In the genomic region with DNA sequence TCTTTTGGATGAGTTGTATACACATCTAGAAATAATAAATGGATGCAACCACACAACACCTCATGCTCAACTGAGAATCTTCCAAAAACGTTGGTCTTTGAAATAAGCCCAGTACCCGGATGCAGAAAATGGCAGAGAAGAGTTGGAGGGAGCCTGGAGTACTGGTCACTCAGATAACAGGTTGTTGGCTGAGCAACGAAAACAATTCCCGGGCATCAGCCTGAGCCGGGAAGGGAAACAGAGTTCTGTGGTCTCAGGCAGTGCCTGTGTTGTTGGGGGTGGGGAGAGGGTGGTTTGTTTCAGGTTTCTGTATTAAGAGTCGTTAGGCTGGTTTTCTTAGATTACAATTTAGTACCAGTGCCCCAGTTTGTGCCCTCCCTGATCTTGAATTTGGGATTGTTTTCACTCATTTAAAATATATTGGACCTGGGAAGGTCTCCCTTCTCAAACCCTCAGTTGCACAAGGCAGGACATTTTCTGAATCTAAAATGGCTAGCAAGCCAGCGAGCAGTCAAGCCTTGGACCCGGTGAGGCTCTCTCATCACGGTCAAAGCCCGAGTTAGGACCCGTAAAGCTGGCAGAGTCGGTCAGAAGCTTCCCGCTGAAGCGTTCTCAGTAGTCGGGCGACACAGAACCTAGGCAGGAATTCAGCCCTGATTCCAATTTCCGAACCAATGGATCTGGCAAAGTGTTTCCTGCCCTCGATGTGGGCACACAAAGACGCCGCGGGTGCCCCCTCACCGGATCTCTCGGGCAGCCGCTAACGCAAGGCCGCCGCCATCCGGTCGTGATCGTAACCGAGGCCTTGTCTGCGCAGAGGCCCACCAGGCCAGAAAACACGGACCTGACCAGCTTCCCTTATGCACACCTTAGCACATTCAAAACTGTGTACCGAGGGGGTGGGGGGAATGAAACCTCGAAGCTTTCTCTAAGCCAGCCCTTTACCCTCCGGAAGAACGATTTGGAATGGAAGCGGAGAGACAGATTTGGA, we compare ENCODE assay signal across 11 mouse cellular contexts. TPM values are rescaled to one million over a fixed set of nuclear protein-coding genes. Genes with fewer than 3 reads are reported as not detected.
A peak's percentile ranks its signal among the peaks of the same experiment; 100 is the strongest.
DNase-seq lines count a peak whose midpoint lies in the region; ATAC-seq and TF ChIP-seq lines count a peak whose summit lies in the region.
"Had no signal": no experiment of that assay in that cellular context is flagged by ENCODE, and none has a peak within 500 bp of the region (broad histone marks: within the 10 kb centered on the region; RNA-seq: fewer than 3 reads in every experiment).

No protein-coding gene starts in this region.

- no peaks in the 10 kb centered on the region for H3K9me3 ChIP-seq in limb, embryonic 13.5 days
- no peaks in the 10 kb centered on the region for H3K9me3 ChIP-seq in forebrain, postnatal 0 days (ENCODE audit: low read length)

- peak; percentile 77 for DNase-seq in gastrocnemius, adult 2 months
- DNase-seq in gastrocnemius, postnatal 14 days: no peak
- peak; percentile 66 for DNase-seq in urinary bladder, adult 2 months (ENCODE audit: low spot score)
- no peak for DNase-seq in urinary bladder, postnatal 4 days (ENCODE audit: low spot score in 2 of 2)
- no peak for DNase-seq in left cerebral cortex, postnatal 4 days
- no peak for DNase-seq in left cerebral cortex, adult 11 months (ENCODE audit: low spot score)
- DNase-seq in forebrain, postnatal 0 days: no peak

- TF ChIP-seq CTCF in gastrocnemius, adult 2 months (IDR thresholded peaks at IDR 0.05): no peak
- no peak for TF ChIP-seq CTCF in forebrain, postnatal 0 days (IDR thresholded peaks at IDR 0.05; ENCODE audit: low read depth)

- H3K9ac ChIP-seq in limb, embryonic 13.5 days: peak overlapping the region; percentile 99
- H3K9ac ChIP-seq in forebrain, postnatal 0 days: no peak overlapping the region

- H3K27ac ChIP-seq in gastrocnemius, adult 2 months: peak overlapping the region; percentile 93
- H3K27ac ChIP-seq in limb, embryonic 13.5 days: peak overlapping the region; percentile 99
- no peak overlapping the region for H3K27ac ChIP-seq in forebrain, postnatal 0 days (ENCODE audit: low read depth, low read length)

- H3K27me3 ChIP-seq in limb, embryonic 13.5 days: no peaks in the 10 kb centered on the region
- peaks cover 95% of the 10 kb centered on the region for H3K27me3 ChIP-seq in forebrain, postnatal 0 days (ENCODE audit: insufficient read depth, low read length)

- WGBS in limb, embryonic 13.5 days: under 1% methylated on average over 38 of the region's 38 CpGs
- WGBS in forebrain, postnatal 0 days: 2% methylated on average over 38 of the region's 38 CpGs

- peak overlapping the region; percentile 89 for H3K4me2 ChIP-seq in limb, embryonic 13.5 days (replicated peaks)
- no peak overlapping the region for H3K4me2 ChIP-seq in forebrain, postnatal 0 days (ENCODE audit: low read depth)

- H3K36me3 ChIP-seq in limb, embryonic 13.5 days: peaks cover 41% of the 10 kb centered on the region
- H3K36me3 ChIP-seq in forebrain, postnatal 0 days (ENCODE audit: insufficient read depth): no peaks in the 10 kb centered on the region

- H3K4me3 ChIP-seq in gastrocnemius, adult 2 months: peak overlapping the region; percentile 76
- peak overlapping the region; percentile 95 for H3K4me3 ChIP-seq in limb, embryonic 13.5 days
- no peak overlapping the region for H3K4me3 ChIP-seq in forebrain, postnatal 0 days (ENCODE audit: low read depth, low read length)

- H3K4me1 ChIP-seq in limb, embryonic 13.5 days: peaks cover 12% of the 10 kb centered on the region
- H3K4me1 ChIP-seq in forebrain, postnatal 0 days (ENCODE audit: insufficient read depth): no peaks in the 10 kb centered on the region

- intact Hi-C loops in gastrocnemius, adult 2 months (cut with DNase I): loop anchor here (1.0 kb wide), 1 partner anchor 1056 kb away; no protein-coding TSS in a partner anchor
- intact Hi-C loops in gastrocnemius, postnatal 14 days (cut with DNase I; ENCODE audit: low total_unique reads): loop anchor here (5.0 kb wide), 1 partner anchor 1056 kb away; no protein-coding TSS in a partner anchor
- intact Hi-C loops in left cerebral cortex, postnatal 4 days (cut with DNase I): no loop called here

- ATAC-seq in limb, embryonic 13.5 days (ENCODE audit: low FRiP score, low read depth): no peak
- ATAC-seq in forebrain, postnatal 0 days: no peak

RNA-seq across cellular contexts. Expression of gene Hoxa9, which starts 2.1 kb away (rescaled TPM):
- 1 to 10 TPM; 7.5 to 8.8 TPM for total RNA-seq in gastrocnemius, adult 2 months (2021)
- 1 to 10 TPM; 7.8 to 8.3 TPM for total RNA-seq in gastrocnemius, postnatal 14 days (2021)
- 48.1 and 60.0 TPM in 2 replicates for polyA plus RNA-seq in urinary bladder, adult 2 months (2012; rRNA removed)
- 58.3 and 63.5 TPM in 2 replicates for polyA plus RNA-seq in limb, embryonic 13.5 days (2015; fragmentation: Nextera tagmentation; extraction: Ambion mirVana)
- not detected for total RNA-seq in left cerebral cortex, postnatal 4 days (2021)
- not detected in 2 replicates for total RNA-seq in forebrain, postnatal 0 days (2014; rRNA removed)
- polyA plus RNA-seq in forebrain, postnatal 0 days (2015; fragmentation: Nextera tagmentation; extraction: Ambion mirVana): not detected in 2 replicates
- total RNA-seq: heart, postnatal 25 days; layer of hippocampus, postnatal 14 days had no signal

RNA-seq across cellular contexts. Expression of gene Hoxa7, which starts 7.1 kb away (rescaled TPM):
- 1 to 10 TPM; 4.7 to 5.0 TPM for total RNA-seq in gastrocnemius, adult 2 months (2021)
- total RNA-seq in gastrocnemius, postnatal 14 days (2021): 1 to 10 TPM; 6.3 to 7.3 TPM
- 27.6 and 28.6 TPM in 2 replicates for polyA plus RNA-seq in urinary bladder, adult 2 months (2012; rRNA removed)
- 11.8 and 13.1 TPM in 2 replicates for polyA plus RNA-seq in limb, embryonic 13.5 days (2015; fragmentation: Nextera tagmentation; extraction: Ambion mirVana)
- not detected for total RNA-seq in left cerebral cortex, postnatal 4 days (2021)
- total RNA-seq in forebrain, postnatal 0 days (2014; rRNA removed): not detected in 2 replicates
- polyA plus RNA-seq in forebrain, postnatal 0 days (2015; fragmentation: Nextera tagmentation; extraction: Ambion mirVana): not detected in 2 replicates

RNA-seq across cellular contexts. Expression of gene Hoxa10, which starts 11.9 kb away (rescaled TPM):
- total RNA-seq in gastrocnemius, adult 2 months (2021): 10 to 100 TPM; 17.4 to 17.7 TPM
- total RNA-seq in gastrocnemius, postnatal 14 days (2021): 10 to 100 TPM; 16.3 to 22.7 TPM
- polyA plus RNA-seq in urinary bladder, adult 2 months (2012; rRNA removed): 79.4 and 93.6 TPM in 2 replicates
- 191 and 207 TPM in 2 replicates for polyA plus RNA-seq in limb, embryonic 13.5 days (2015; fragmentation: Nextera tagmentation; extraction: Ambion mirVana)
- total RNA-seq in left cerebral cortex, postnatal 4 days (2021): not detected
- total RNA-seq in forebrain, postnatal 0 days (2014; rRNA removed): not detected in 2 replicates
- not detected in 2 replicates for polyA plus RNA-seq in forebrain, postnatal 0 days (2015; fragmentation: Nextera tagmentation; extraction: Ambion mirVana)
- total RNA-seq: heart, postnatal 25 days; layer of hippocampus, postnatal 14 days had no signal
- polyA plus RNA-seq: lung, embryonic 16.5 days had no signal

RNA-seq across cellular contexts. Expression of gene Gm28308, which starts 15.6 kb away (rescaled TPM):
- total RNA-seq in gastrocnemius, adult 2 months (2021): under 1 TPM in 1 of 2 experiments, not detected in 1; 0.82 TPM
- under 1 TPM in 1 of 2 experiments, not detected in 1; 0.51 TPM for total RNA-seq in gastrocnemius, postnatal 14 days (2021)
- polyA plus RNA-seq in urinary bladder, adult 2 months (2012; rRNA removed): 0.88 and 1.2 TPM in 2 replicates
- 0.29 TPM in 1 of 2 replicates, not detected in the other for polyA plus RNA-seq in limb, embryonic 13.5 days (2015; fragmentation: Nextera tagmentation; extraction: Ambion mirVana)
- total RNA-seq in left cerebral cortex, postnatal 4 days (2021): not detected
- total RNA-seq in forebrain, postnatal 0 days (2014; rRNA removed): not detected in 2 replicates
- polyA plus RNA-seq in forebrain, postnatal 0 days (2015; fragmentation: Nextera tagmentation; extraction: Ambion mirVana): not detected in 2 replicates
- total RNA-seq: heart, postnatal 25 days; layer of hippocampus, postnatal 14 days had no signal
- polyA plus RNA-seq: lung, embryonic 16.5 days had no signal

RNA-seq across cellular contexts. Expression of gene Hoxa3, which starts 15.6 kb away (rescaled TPM):
- 1 to 10 TPM; 2.8 to 3.1 TPM for total RNA-seq in gastrocnemius, adult 2 months (2021)
- 1 to 10 TPM; 2.4 to 3.1 TPM for total RNA-seq in gastrocnemius, postnatal 14 days (2021)
- 3.7 and 6.0 TPM in 2 replicates for polyA plus RNA-seq in urinary bladder, adult 2 months (2012; rRNA removed)
- polyA plus RNA-seq in limb, embryonic 13.5 days (2015; fragmentation: Nextera tagmentation; extraction: Ambion mirVana): 5.9 and 6.3 TPM in 2 replicates
- total RNA-seq in left cerebral cortex, postnatal 4 days (2021): not detected
- 0.23 TPM in 1 of 2 replicates, not detected in the other for total RNA-seq in forebrain, postnatal 0 days (2014; rRNA removed)
- polyA plus RNA-seq in forebrain, postnatal 0 days (2015; fragmentation: Nextera tagmentation; extraction: Ambion mirVana): not detected in 2 replicates
- total RNA-seq: layer of hippocampus, postnatal 14 days had no signal

Comparison
In these comparisons a context has a peak if more than half of its experiments do, and no peak if none do; other contexts are left out.
1. DNase-seq: peak in gastrocnemius, adult 2 months (single experiment) and urinary bladder, adult 2 months (single experiment); none in gastrocnemius, postnatal 14 days (single experiment), urinary bladder, postnatal 4 days (0 of 2), left cerebral cortex, postnatal 4 days (single experiment), left cerebral cortex, adult 11 months (single experiment) and forebrain, postnatal 0 days (single experiment).
2. RNA of gene Hoxa10, which starts 11.9 kb away (total RNA-seq): 16.3 to 22.7 TPM in gastrocnemius, postnatal 14 days and 17.4 to 17.7 TPM in gastrocnemius, adult 2 months; not detected in left cerebral cortex, postnatal 4 days and not detected in forebrain, postnatal 0 days; every median in the first group is over 10 times any median in the second.